Mouse (Mus musculus): ENCODE measurements around the gene Snx15. TPM values are rescaled to one million over a fixed set of nuclear protein-coding genes. Genes with fewer than 3 reads are reported as not detected.

Snx15 gene
- polyA plus RNA-seq, 2 experiments from 2014 or later = 20.9 to 26.5 TPM

- ATAC-seq = no peak
Measured at GRCm38 (mm10) chr19:6070571-6071250, 57.4 kb downstream of the Snx15 start.

GRCm38 (mm10) chr19:6069851-6070250, 58.3 kb downstream of the Snx15 start:
- ATAC-seq = no peak

Other genes with a start within 250 kb of the Snx15 start
- under 1 TPM; 0.51 to 0.84 TPM for gene Tigd3, start 234.2 kb downstream of the Snx15 start, polyA plus RNA-seq (2017; shearing (Covaris generic))
- gene Dpf2, start 215.3 kb downstream of the Snx15 start, polyA plus RNA-seq (2017; shearing (Covaris generic)) = 100 to 1,000 TPM; 214 to 296 TPM
- under 1 TPM in 1 of 2 experiments, not detected in 1; 0.34 TPM for gene Cdc42ep2, start 203.5 kb downstream of the Snx15 start, polyA plus RNA-seq (2017; shearing (Covaris generic))
- 10 to 100 TPM; 13.8 to 15.8 TPM for gene Pola2, start 164.1 kb downstream of the Snx15 start, polyA plus RNA-seq (2017; shearing (Covaris generic))
- not detected for gene Slc22a20, start 142.2 kb downstream of the Snx15 start, polyA plus RNA-seq (2017; shearing (Covaris generic))
- 10 to 100 TPM; 40.2 to 45.3 TPM for gene Capn1, start 112.4 kb downstream of the Snx15 start, polyA plus RNA-seq (2017; shearing (Covaris generic))
- 10 to 100 TPM; 13.4 to 17.1 TPM for gene Syvn1, start 81.7 kb downstream of the Snx15 start, polyA plus RNA-seq (2017; shearing (Covaris generic))
- gene Mrpl49, start 70.5 kb downstream of the Snx15 start, polyA plus RNA-seq (2017; shearing (Covaris generic)) = 10 to 100 TPM; 33.9 to 37.5 TPM
- 1,000 to 10,000 TPM; 2,365 to 3,114 TPM for gene Fau, start 70.5 kb downstream of the Snx15 start, polyA plus RNA-seq (2017; shearing (Covaris generic))
- gene Znhit2, start 67.1 kb downstream of the Snx15 start, polyA plus RNA-seq (2017; shearing (Covaris generic)) = 1 to 10 TPM; 5.7 to 6.7 TPM
- gene Tm7sf2, start 59.9 kb downstream of the Snx15 start, polyA plus RNA-seq (2017; shearing (Covaris generic)) = 1 to 10 TPM; 5.5 to 7.1 TPM
- gene Vps51, start 51.1 kb downstream of the Snx15 start, polyA plus RNA-seq (2017; shearing (Covaris generic)) = 10 to 100 TPM; 27.9 to 39.0 TPM
- not detected for gene Tmem262, start 48.3 kb downstream of the Snx15 start, polyA plus RNA-seq (2017; shearing (Covaris generic))
- not detected for gene Gm28374, start 46.0 kb downstream of the Snx15 start, polyA plus RNA-seq (2017; shearing (Covaris generic))
- 10 to 100 TPM; 36.7 to 51.4 TPM for gene Zfpl1, start 43.3 kb downstream of the Snx15 start, polyA plus RNA-seq (2017; shearing (Covaris generic))
- 1 to 10 TPM; 3.5 to 5.5 TPM for gene Cdca5, start 43.3 kb downstream of the Snx15 start, polyA plus RNA-seq (2017; shearing (Covaris generic))
- gene AC131692.1, start 33.9 kb downstream of the Snx15 start, polyA plus RNA-seq (2017; shearing (Covaris generic)) = not detected
- gene Naaladl1, start 22.5 kb downstream of the Snx15 start, polyA plus RNA-seq (2017; shearing (Covaris generic)) = under 1 TPM in 1 of 2 experiments, not detected in 1; 0.17 TPM
- 1 to 10 TPM in 1 of 2 experiments, under 1 TPM in 1; 0.43 to 2.2 TPM for gene Sac3d1, start 9.7 kb downstream of the Snx15 start, polyA plus RNA-seq (2017; shearing (Covaris generic))
- not detected for gene Batf2, start 12.7 kb upstream of the Snx15 start, polyA plus RNA-seq (2017; shearing (Covaris generic))
- 10 to 100 TPM; 17.1 to 31.5 TPM for gene Arl2, start 13.2 kb upstream of the Snx15 start, polyA plus RNA-seq (2017; shearing (Covaris generic))
- under 1 TPM in 1 of 2 experiments, not detected in 1; 0.90 TPM for gene Majin, start 56.1 kb upstream of the Snx15 start, polyA plus RNA-seq (2017; shearing (Covaris generic))
- not detected for gene Gpha2, start 98.1 kb upstream of the Snx15 start, polyA plus RNA-seq (2017; shearing (Covaris generic))
- gene Ppp2r5b, start 107.6 kb upstream of the Snx15 start, polyA plus RNA-seq (2017; shearing (Covaris generic)) = 1 to 10 TPM; 1.2 to 1.6 TPM
- 10 to 100 TPM; 10.4 to 14.7 TPM for gene Atg2a, start 113.4 kb upstream of the Snx15 start, polyA plus RNA-seq (2017; shearing (Covaris generic))
- gene Ehd1, start 148.4 kb upstream of the Snx15 start, polyA plus RNA-seq (2017; shearing (Covaris generic)) = 10 to 100 TPM in 1 of 2 experiments, 1 to 10 TPM in 1; 6.4 to 22.8 TPM
- under 1 TPM; 0.07 to 0.13 TPM for gene Cdc42bpg, start 178.2 kb upstream of the Snx15 start, polyA plus RNA-seq (2017; shearing (Covaris generic))
- gene Men1, start 206.7 kb upstream of the Snx15 start, polyA plus RNA-seq (2017; shearing (Covaris generic)) = 10 to 100 TPM; 16.9 to 32.1 TPM
- gene Map4k2, start 212.8 kb upstream of the Snx15 start, polyA plus RNA-seq (2017; shearing (Covaris generic)) = 100 to 1,000 TPM in 1 of 2 experiments, 10 to 100 TPM in 1; 77.5 to 135 TPM
- gene Sf1, start 235.4 kb upstream of the Snx15 start, polyA plus RNA-seq (2017; shearing (Covaris generic)) = 10 to 100 TPM; 55.3 to 56.7 TPM

All from CD4-positive, CD25-positive, alpha-beta regulatory T cell, adult 4 months (primary cell).